Mouse (Mus musculus) ES-CJ7 (cell line): ENCODE data around the gene Prrt1.

ENCODE experiments used
- DNase-seq: peaks from one replicate; pipeline ENCODE4 v3.0.0; 2011; ENCODE audit warnings: low read depth, low spot score

The Prrt1 gene

GRCm38 (mm10) chr17:34649106-34649864, 20.0 kb downstream of the Prrt1 start:
- no peak for DNase-seq

DNA sequence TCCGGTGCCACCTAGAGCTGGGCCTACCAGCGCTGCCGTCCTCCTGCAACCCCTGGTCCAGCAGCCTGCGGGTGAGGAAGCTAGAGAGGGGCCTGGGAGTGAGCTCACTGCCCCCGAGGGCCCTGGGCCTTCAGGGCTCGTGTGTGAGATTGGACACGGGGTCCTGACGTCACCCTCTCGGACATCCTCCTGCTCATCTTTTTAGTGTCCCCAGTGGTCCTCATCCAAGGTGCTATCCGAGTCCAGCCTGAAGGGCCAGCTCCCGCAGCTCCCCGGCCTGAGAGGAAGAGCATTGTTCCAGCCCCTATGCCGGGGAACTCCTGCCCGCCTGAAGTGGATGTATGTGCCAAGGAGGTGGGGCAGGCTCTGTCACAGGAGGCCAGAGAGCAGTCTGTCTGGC, 21.4 kb downstream of the Prrt1 start:
- DNase-seq: no peak

GRCm38 (mm10) chr17:34651507-34652221, 22.3 kb downstream of the Prrt1 start:
- DNase-seq: peak; percentile 56

DNA sequence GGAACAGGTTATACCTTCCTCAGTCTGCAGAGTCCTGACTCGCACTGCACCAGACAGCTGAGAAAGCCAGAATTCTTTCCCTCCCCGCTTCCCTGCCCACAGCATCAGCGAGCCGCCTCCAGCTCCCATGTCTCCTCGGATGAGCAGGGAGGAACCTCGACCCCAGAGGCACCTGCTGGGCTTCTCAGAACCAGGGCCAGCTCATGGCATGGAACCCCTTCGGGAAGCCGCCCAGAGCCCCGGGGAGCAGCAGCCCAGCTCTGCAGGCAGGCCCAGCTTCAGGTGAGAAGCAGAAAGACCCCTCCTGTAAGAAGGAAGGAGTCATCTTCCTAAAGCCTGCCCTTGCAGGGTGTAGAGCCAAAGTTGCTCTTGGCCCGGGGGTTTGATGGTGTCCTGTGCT, 23.2 kb downstream of the Prrt1 start:
- DNase-seq: no peak

GRCm38 (mm10) chr17:34652985-34653384, 23.7 kb downstream of the Prrt1 start:
- DNase-seq: no peak

- peak; percentile 64 for DNase-seq
Observed at GRCm38 (mm10) chr17:34653746-34654285, 24.5 kb downstream of the Prrt1 start.

GRCm38 (mm10) chr17:34654392-34654791, 25.1 kb downstream of the Prrt1 start:
- DNase-seq: no peak

GRCm38 (mm10) chr17:34655160-34655559, 25.8 kb downstream of the Prrt1 start:
- no peak for DNase-seq

- no peak for DNase-seq
Observed at GRCm38 (mm10) chr17:34655581-34655991, 26.3 kb downstream of the Prrt1 start.

GRCm38 (mm10) chr17:34656666-34657065, 27.3 kb downstream of the Prrt1 start:
- DNase-seq: no peak

DNA sequence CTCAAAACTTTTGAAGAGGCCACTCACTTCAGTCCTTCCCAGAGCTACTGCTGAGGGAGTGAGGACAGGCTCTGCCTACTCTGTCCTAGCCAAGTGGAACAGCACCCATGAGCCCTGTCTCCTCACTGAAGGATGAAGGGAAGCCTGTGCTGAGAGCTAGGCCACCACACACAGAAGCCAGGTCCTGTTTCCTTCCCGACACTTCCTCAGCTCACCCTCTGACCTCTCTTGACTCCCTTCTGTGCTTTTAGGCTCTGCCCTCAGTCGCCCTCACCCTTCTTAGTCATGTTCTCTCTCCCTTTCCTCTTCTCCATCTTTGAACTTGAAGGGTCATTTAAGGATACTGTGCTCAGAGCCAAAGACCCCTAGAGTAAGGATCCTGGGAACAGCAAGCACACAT, 27.9 kb downstream of the Prrt1 start:
- no peak for DNase-seq

DNA sequence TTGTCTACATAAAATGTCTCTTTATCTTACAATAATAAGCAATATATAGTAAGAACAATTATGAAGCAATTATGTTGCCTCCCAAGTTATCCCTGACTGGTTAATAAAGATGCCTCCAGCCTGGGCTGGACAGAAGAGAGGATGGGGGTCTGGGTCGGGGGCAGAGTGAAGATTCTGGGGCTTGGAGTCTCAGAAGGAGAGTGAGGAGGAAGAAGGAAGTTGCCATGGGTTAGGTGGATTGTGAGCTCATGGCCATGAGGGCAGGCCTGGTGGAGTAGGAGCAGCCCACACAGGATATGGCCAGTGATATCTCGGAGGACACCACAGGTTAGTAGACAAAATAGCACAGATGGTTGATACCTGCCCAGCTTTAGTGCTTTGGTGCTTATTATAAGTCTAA, 28.8 kb downstream of the Prrt1 start:
- no peak for DNase-seq

DNA sequence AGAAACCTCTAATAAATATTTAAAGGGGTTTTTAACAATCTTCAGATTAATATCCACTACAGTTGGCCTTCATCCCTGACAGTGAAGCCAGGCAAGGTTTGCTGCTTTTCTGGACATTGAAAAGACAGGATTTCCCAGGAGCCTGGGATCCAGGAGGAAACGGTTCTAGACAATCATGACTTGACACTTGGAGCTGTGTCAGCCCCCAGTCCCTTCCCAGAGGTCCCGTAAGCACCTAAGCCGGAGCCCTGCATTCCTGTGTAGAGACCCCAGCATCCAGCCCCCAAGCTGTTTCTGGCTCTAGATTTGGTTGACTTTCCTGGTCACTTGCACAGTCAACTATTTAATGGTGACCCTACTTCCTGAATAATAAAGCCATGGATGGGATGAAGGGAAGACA, 29.3 kb downstream of the Prrt1 start:
- DNase-seq: no peak

- no peak for DNase-seq
Observed at GRCm38 (mm10) chr17:34659181-34659896, 30.0 kb downstream of the Prrt1 start.

- no peak for DNase-seq
Observed at GRCm38 (mm10) chr17:34659897-34660214, 30.5 kb downstream of the Prrt1 start.

GRCm38 (mm10) chr17:34660259-34660820, 31.0 kb downstream of the Prrt1 start:
- DNase-seq: no peak

GRCm38 (mm10) chr17:34661121-34661591, 31.8 kb downstream of the Prrt1 start:
- no peak for DNase-seq

DNA sequence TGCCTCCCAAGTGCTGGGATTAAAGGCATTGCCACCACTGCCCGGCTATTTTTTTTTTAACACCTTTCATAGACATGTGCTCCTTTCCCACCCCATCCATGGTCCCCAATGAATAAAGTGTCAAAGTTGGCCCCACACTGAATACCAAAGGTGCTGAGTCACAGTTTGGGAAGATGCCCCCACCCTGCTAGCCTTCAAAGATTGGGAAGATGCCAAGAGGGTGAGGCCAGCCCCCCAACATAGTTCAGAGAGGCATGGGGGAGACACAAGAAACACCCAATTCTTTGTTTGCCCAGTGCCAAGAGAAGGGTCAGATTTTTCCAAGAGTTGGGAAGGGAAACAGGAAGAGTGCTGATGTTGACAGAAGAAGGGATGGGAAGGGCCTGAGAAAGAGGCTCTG, 33.1 kb downstream of the Prrt1 start:
- no peak for DNase-seq

DNA sequence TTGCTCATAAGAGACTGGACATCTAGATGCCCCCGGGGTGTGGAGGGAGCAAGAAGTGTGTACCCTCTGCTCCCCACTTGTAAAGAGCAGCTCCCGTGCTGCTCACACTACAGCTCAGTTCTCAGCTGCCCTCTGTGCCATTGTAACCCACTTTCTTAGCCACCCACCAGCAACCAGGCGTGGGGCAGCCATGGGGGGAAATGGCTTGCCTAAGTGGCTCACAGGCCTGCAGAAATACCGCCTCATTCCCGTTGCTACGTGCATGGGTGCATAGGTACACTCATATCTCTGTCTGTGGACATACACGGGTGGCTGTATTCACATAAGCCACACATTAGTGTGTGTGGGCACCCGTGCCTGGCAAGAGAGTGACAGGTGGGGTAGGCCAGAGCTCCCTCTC, 33.6 kb downstream of the Prrt1 start:
- no peak for DNase-seq

- no peak for DNase-seq
Observed at GRCm38 (mm10) chr17:34663558-34663957, 34.2 kb downstream of the Prrt1 start.

DNA sequence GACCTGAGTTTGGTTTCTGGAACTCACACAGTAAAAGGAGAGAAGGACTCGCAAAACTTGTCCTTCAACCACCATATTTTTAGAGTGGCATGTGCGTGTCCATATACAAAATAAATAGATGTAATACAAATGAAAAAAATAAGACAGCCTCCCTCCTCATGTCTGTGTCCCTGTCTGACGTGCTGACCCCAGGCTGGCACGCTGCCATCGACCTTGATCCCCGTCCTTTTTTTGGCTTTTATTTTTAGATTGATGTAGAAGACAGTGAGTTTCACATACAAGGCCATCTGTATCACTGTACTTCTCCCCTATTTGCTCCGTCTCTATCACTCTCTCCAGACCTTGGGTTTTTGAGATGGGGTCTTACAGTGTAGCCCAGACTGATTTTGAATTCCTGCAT, 35.1 kb downstream of the Prrt1 start:
- DNase-seq: no peak

- no peak for DNase-seq
Observed at GRCm38 (mm10) chr17:34670235-34670634, 40.9 kb downstream of the Prrt1 start, which contains the start of gene Tnxb. Gene Tnxb, plus strand, starts transcription at chr17:34670535.
